Mouse (Mus musculus) midbrain, embryonic 11.5 days (tissue): Measurements from ENCODE around the gene Ubac1. TPM values are rescaled to one million over a fixed set of nuclear protein-coding genes. Genes with fewer than 3 reads are reported as not detected.

ENCODE experiments used
- ATAC-seq: fragments of 200-750 bp; cut with Nextera tagmentation; 2 replicates; pipeline ENCODE4 v1.8.0; 2017; ENCODE audit warnings: moderate TSS enrichment, moderate library complexity; ENCODE audit not compliant: low FRiP score
- DNase-seq: peaks from one replicate; pipeline ENCODE4 v3.0.0; 2015; ENCODE audit warnings: low spot score; ENCODE audit errors: missing footprints
- H3K27ac ChIP-seq: fragments of 300-500 bp; sonication (generic); 2 replicates; pipeline ENCODE4 v1.5.1; 2014; ENCODE audit warnings: low read depth, low read length
- H3K27me3 ChIP-seq: fragments of 300-500 bp; sonication (generic); 2 replicates; pipeline ENCODE4 v1.6.1; 2014; ENCODE audit warnings: mild to moderate bottlenecking, low read length, moderate library complexity, mixed read lengths; ENCODE audit not compliant: control insufficient read depth, insufficient read depth
- H3K36me3 ChIP-seq: fragments of 300-500 bp; sonication (generic); 2 replicates; pipeline ENCODE4 v1.6.1; 2014; ENCODE audit warnings: mild to moderate bottlenecking, low read length, moderate library complexity, mixed read lengths; ENCODE audit not compliant: control insufficient read depth, insufficient read depth
- H3K4me1 ChIP-seq: fragments of 300-500 bp; sonication (generic); 2 replicates; pipeline ENCODE4 v1.6.1; 2014; ENCODE audit warnings: low read length; ENCODE audit not compliant: control insufficient read depth, insufficient read depth
- H3K4me2 ChIP-seq: fragments of 300-500 bp; sonication (generic); 2 replicates; pipeline ENCODE4 v1.6.1; 2014; ENCODE audit warnings: mild to moderate bottlenecking, moderate library complexity
- H3K4me3 ChIP-seq: fragments of 300-500 bp; sonication (generic); 2 replicates; pipeline ENCODE4 v1.5.1; 2014; ENCODE audit warnings: low read depth, low read length
- H3K9ac ChIP-seq: fragments of 300-500 bp; sonication (generic); 2 replicates; pipeline ENCODE4 v1.6.1; 2014; ENCODE audit warnings: low read length
- H3K9me3 ChIP-seq: fragments of 300-500 bp; sonication (generic); 2 replicates; pipeline ENCODE4 v1.6.1; 2016; ENCODE audit warnings: low read length; ENCODE audit not compliant: control insufficient read depth
- WGBS: fragments of 180-500 bp; shearing (Covaris S2); extraction: QIAGEN DNeasy Blood & Tissue Kit; methylation state at CpG from one replicate; pipeline ENCODE4 v1.1.7; 2014; 5-methylcytosine and 5-hydroxymethylcytosine counted together
- polyA plus RNA-seq: library from polyadenylated mRNA; unstranded; fragments of >200 nt; fragmentation: Nextera tagmentation; extraction: Ambion mirVana; gene quantifications from 2 replicates; pipeline ENCODE4 v1.2.1, GENCODE M21; 2014

Gene Ubac1
- polyA plus RNA-seq, 1 experiment from 2014 or later: 96.1 TPM

GRCm38 (mm10) chr2:26055747-26056102 is 34.2 kb upstream of the Ubac1 start:
- Histone ChIP-seq H3K9ac (no peak overlapping the region), H3K36me3 (no peaks in the 10 kb centered on the region), H3K27me3 (no peaks in the 10 kb centered on the region), H3K4me3 (no peak overlapping the region), H3K27ac (no peak overlapping the region), H3K4me2 (no peak overlapping the region), H3K4me1 (no peaks in the 10 kb centered on the region; the same call in 1 of the 2 replicates), H3K9me3 (no peaks in the 10 kb centered on the region)
- ATAC-seq: no peak
- DNase-seq: peak; percentile 59
- WGBS: 51% methylated on average over 2 of the region's 2 CpGs

GRCm38 (mm10) chr2:26055046-26055746 is 33.6 kb upstream of the Ubac1 start:
- no peak overlapping the region for H3K4me2 ChIP-seq
- ATAC-seq: peak; percentile 80
- H3K4me3 ChIP-seq: no peak overlapping the region
- H3K4me1 ChIP-seq: no peaks in the 10 kb centered on the region; the same call in 1 of the 2 replicates
- no peaks in the 10 kb centered on the region for H3K36me3 ChIP-seq
- WGBS: 36% methylated on average over 8 of the region's 8 CpGs
- no peak overlapping the region for H3K9ac ChIP-seq
- H3K27ac ChIP-seq: no peak overlapping the region
- H3K27me3 ChIP-seq: no peaks in the 10 kb centered on the region
- peak; percentile 96 for DNase-seq
- H3K9me3 ChIP-seq: no peaks in the 10 kb centered on the region

- no peaks in the 10 kb centered on the region; the same call in 1 of the 2 replicates for H3K4me1 ChIP-seq
- H3K9me3 ChIP-seq: no peaks in the 10 kb centered on the region
- H3K27ac ChIP-seq: no peak overlapping the region
- ATAC-seq (no peak), DNase-seq (peak; percentile 12)
- no peak overlapping the region for H3K4me3 ChIP-seq
- no peaks in the 10 kb centered on the region for H3K36me3 ChIP-seq
- no peak overlapping the region for H3K9ac ChIP-seq
- WGBS: 65% methylated on average over 4 of the region's 4 CpGs
- H3K27me3 ChIP-seq: no peaks in the 10 kb centered on the region
- no peak overlapping the region for H3K4me2 ChIP-seq
Observed at GRCm38 (mm10) chr2:26052806-26053205, 31.3 kb upstream of the Ubac1 start.

GRCm38 (mm10) chr2:26048816-26049215 is 27.3 kb upstream of the Ubac1 start:
- no peak overlapping the region for H3K27ac ChIP-seq
- DNase-seq: peak; percentile 51
- no peak overlapping the region for H3K4me2 ChIP-seq
- no peak for ATAC-seq
- H3K27me3 ChIP-seq: no peaks in the 10 kb centered on the region
- no peaks in the 10 kb centered on the region for H3K36me3 ChIP-seq
- WGBS: 70% methylated on average over 5 of the region's 5 CpGs
- H3K4me3 ChIP-seq: no peak overlapping the region
- H3K9ac ChIP-seq: no peak overlapping the region
- no peaks in the 10 kb centered on the region for H3K9me3 ChIP-seq
- H3K4me1 ChIP-seq: no peaks in the 10 kb centered on the region

- DNase-seq: peak; percentile 28
- no peak overlapping the region for H3K27ac ChIP-seq
- H3K27me3 ChIP-seq: no peaks in the 10 kb centered on the region
- H3K9me3 ChIP-seq: no peaks in the 10 kb centered on the region
- H3K36me3 ChIP-seq: no peaks in the 10 kb centered on the region
- no peak overlapping the region for H3K4me3 ChIP-seq
- no peak for ATAC-seq
- 88% methylated on average over 9 of the region's 9 CpGs for WGBS
- H3K9ac ChIP-seq: no peak overlapping the region
- no peaks in the 10 kb centered on the region for H3K4me1 ChIP-seq
- no peak overlapping the region for H3K4me2 ChIP-seq
Observed at GRCm38 (mm10) chr2:26044216-26044615, 22.7 kb upstream of the Ubac1 start.

- Histone ChIP-seq H3K4me3 (no peak overlapping the region), H3K27ac (no peak overlapping the region), H3K4me1 (no peaks in the 10 kb centered on the region), H3K4me2 (no peak overlapping the region), H3K36me3 (no peaks in the 10 kb centered on the region), H3K9ac (no peak overlapping the region), H3K27me3 (no peaks in the 10 kb centered on the region), H3K9me3 (no peaks in the 10 kb centered on the region)
- DNase-seq (peak; percentile 67), ATAC-seq (no peak)
- WGBS: 85% methylated on average over 3 of the region's 3 CpGs
Observed at GRCm38 (mm10) chr2:26042603-26043002, 21.1 kb upstream of the Ubac1 start.

GRCm38 (mm10) chr2:26041163-26041810 is 19.7 kb upstream of the Ubac1 start:
- H3K4me2 ChIP-seq: no peak overlapping the region
- ATAC-seq (no peak), DNase-seq (peak; percentile 35)
- no peaks in the 10 kb centered on the region for H3K9me3 ChIP-seq
- 69% methylated on average over 13 of the region's 14 CpGs for WGBS
- no peaks in the 10 kb centered on the region for H3K27me3 ChIP-seq
- H3K27ac ChIP-seq: no peak overlapping the region
- H3K4me3 ChIP-seq: no peak overlapping the region
- no peaks in the 10 kb centered on the region for H3K36me3 ChIP-seq
- no peak overlapping the region for H3K9ac ChIP-seq
- no peaks in the 10 kb centered on the region for H3K4me1 ChIP-seq

GRCm38 (mm10) chr2:26039951-26040350 is 18.4 kb upstream of the Ubac1 start:
- 83% methylated on average over 14 of the region's 14 CpGs for WGBS
- DNase-seq: peak; percentile 80
- Histone ChIP-seq H3K36me3 (no peaks in the 10 kb centered on the region), H3K9ac (no peak overlapping the region), H3K27me3 (no peaks in the 10 kb centered on the region), H3K27ac (no peak overlapping the region), H3K4me1 (no peaks in the 10 kb centered on the region), H3K9me3 (no peaks in the 10 kb centered on the region), H3K4me3 (no peak overlapping the region), H3K4me2 (no peak overlapping the region)
- no peak for ATAC-seq

GRCm38 (mm10) chr2:26037386-26037785 is 15.8 kb upstream of the Ubac1 start:
- no peaks in the 10 kb centered on the region for H3K27me3 ChIP-seq
- no peak overlapping the region for H3K4me2 ChIP-seq
- H3K4me1 ChIP-seq: no peaks in the 10 kb centered on the region
- ATAC-seq (no peak), DNase-seq (no peak)
- WGBS: 71% methylated on average over 6 of the region's 6 CpGs
- H3K9me3 ChIP-seq: no peaks in the 10 kb centered on the region
- no peaks in the 10 kb centered on the region for H3K36me3 ChIP-seq
- no peak overlapping the region for H3K9ac ChIP-seq
- H3K27ac ChIP-seq: no peak overlapping the region
- H3K4me3 ChIP-seq: no peak overlapping the region
